In genomic region chr15:12962179-12962578, GRCm38 (mm10) we compare ENCODE assay signal across 17 mouse cellular contexts.
"Had no signal": no experiment of that assay in that cellular context is flagged by ENCODE, and none has a peak within 500 bp of the region (broad histone marks: within the 10 kb centered on the region; RNA-seq: fewer than 3 reads in every experiment).

No protein-coding gene starts in this region.

- H3K4me2 ChIP-seq: lung, embryonic 15.5 days; midbrain, embryonic 11.5 days; midbrain, embryonic 13.5 days; midbrain, embryonic 15.5 days; neural tube, embryonic 12.5 days; stomach, embryonic 15.5 days had no signal

- ATAC-seq: liver, postnatal 0 days; midbrain, embryonic 13.5 days; midbrain, embryonic 15.5 days had no signal

- H3K27ac ChIP-seq: lung, embryonic 15.5 days; macrophage; midbrain, embryonic 13.5 days; midbrain, embryonic 15.5 days; neural tube, embryonic 12.5 days; stomach, embryonic 15.5 days; stomach, postnatal 0 days had no signal

- H3K36me3 ChIP-seq: lung, embryonic 15.5 days; midbrain, embryonic 13.5 days; midbrain, embryonic 15.5 days; neural tube, embryonic 12.5 days; stomach, embryonic 15.5 days had no signal

- H3K4me3 ChIP-seq: lung, embryonic 15.5 days; megakaryocyte, embryonic 14.5 days; midbrain, embryonic 13.5 days; midbrain, embryonic 15.5 days; neural tube, embryonic 12.5 days; stomach, embryonic 15.5 days had no signal

- H3K4me1 ChIP-seq: lung, embryonic 15.5 days; megakaryocyte, embryonic 14.5 days; midbrain, embryonic 15.5 days; neural tube, embryonic 12.5 days; stomach, embryonic 15.5 days had no signal

- H3K9me3 ChIP-seq: lung, embryonic 15.5 days; megakaryocyte, embryonic 14.5 days; midbrain, embryonic 13.5 days; midbrain, embryonic 15.5 days; neural tube, embryonic 12.5 days; stomach, embryonic 15.5 days had no signal

- H3K9ac ChIP-seq: liver, postnatal 0 days; lung, embryonic 15.5 days; midbrain, embryonic 13.5 days; midbrain, embryonic 15.5 days; neural tube, embryonic 12.5 days; stomach, embryonic 15.5 days had no signal

- H3K27me3 ChIP-seq: lung, embryonic 15.5 days; megakaryocyte, embryonic 14.5 days; midbrain, embryonic 13.5 days; midbrain, embryonic 15.5 days; neural tube, embryonic 12.5 days; stomach, embryonic 15.5 days had no signal

- DNase-seq: liver, postnatal 0 days; lung, adult 2 months; lung, postnatal 14 days; lung, postnatal 36 days; right cerebral cortex, postnatal 14 days; thymus, adult 2 months; thymus, postnatal 25 days; thymus, postnatal 4 days had no signal
